Mouse (Mus musculus): Measurements from ENCODE around the gene Tmem168.
A peak's percentile ranks its signal among the peaks of the same experiment; 100 is the strongest.

DNA sequence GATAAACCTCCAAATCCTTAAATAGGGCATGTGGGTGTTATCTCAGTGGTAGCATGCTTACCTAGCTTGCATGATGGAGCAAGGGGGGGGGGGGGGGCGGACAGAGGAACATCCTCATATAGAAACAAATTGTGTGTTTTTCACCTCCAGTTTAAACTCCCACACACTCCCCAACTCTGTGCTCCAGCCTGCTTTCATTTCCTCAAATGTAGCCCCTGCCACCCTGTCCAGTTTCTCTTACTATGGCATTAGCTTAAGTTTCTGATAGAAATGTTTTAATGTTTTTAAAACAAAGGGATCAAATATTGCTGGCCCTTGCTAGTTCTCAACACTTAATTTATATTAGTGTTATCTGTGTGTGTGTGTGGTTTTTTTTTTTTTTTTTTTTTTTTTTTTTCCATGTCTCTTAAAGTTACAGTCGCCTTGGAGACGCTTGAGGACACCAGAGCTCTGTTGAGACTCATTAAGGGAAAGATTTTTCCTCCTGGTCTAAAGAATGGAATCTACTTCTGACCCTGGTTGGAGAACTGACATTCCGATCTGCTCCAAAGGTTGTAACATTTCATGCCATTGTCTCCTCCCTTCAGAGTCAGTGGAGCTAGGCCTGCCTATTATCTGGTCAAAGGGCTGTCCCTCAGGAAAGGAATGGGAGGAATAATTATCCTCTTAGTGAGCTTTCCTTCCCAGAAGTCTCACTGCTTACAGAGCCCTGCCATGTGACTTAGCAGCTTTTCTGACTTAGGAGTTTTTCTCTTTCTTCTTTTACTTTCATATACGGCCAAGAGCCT, 1.6 kb upstream of the Tmem168 start:
- TF ChIP-seq MYC (IDR thresholded peaks at IDR 0.05; ENCODE audit: low read depth, low read length) (no peak), ZNF384 (IDR thresholded peaks at IDR 0.05; ENCODE audit: low read depth, low read length) (peak; percentile 99), EP300 (IDR thresholded peaks at IDR 0.05; ENCODE audit: low read depth in 1 of 2, low read length in 2 of 2) (peak in 1 of 2 experiments; percentile 16; a peak in 2 of 4 replicates), POLR2A (IDR thresholded peaks at IDR 0.05; ENCODE audit: control insufficient read depth in 1 of 2, insufficient read depth in 1 of 2, low read depth in 1 of 2, low read length in 2 of 2, poor library complexity in 1 of 2) (no peak), HCFC1 (IDR thresholded peaks at IDR 0.05; ENCODE audit: low read depth, low read length) (peak; percentile 38; the same call in 1 of the 2 replicates), TBP (IDR thresholded peaks at IDR 0.05; ENCODE audit: low read depth, low read length) (no peak), CTCF (IDR thresholded peaks at IDR 0.05 in 2 of 3, conservative IDR thresholded peaks at IDR 0.05 in 1 of 3; ENCODE audit: control insufficient read depth in 1 of 3, insufficient read depth in 1 of 3, low read depth in 2 of 3, low read length in 3 of 3, poor library complexity in 1 of 3, severe bottlenecking in 1 of 3) (no peak), GATA1 (IDR thresholded peaks at IDR 0.05; ENCODE audit: low read depth, low read length) (peak; percentile 77), USF1 (IDR thresholded peaks at IDR 0.05; ENCODE audit: low read depth, low read length) (peak; percentile 22; the same call in 1 of the 2 replicates), RAD21 (IDR thresholded peaks at IDR 0.05; ENCODE audit: low read depth, low read length) (no peak), MAX (IDR thresholded peaks at IDR 0.05; ENCODE audit: low read length) (no peak), GABPA (IDR thresholded peaks at IDR 0.05; ENCODE audit: low read depth, low read length) (no peak)
